Mouse (Mus musculus): Measurements from ENCODE around the gene Ppt2.

DNA sequence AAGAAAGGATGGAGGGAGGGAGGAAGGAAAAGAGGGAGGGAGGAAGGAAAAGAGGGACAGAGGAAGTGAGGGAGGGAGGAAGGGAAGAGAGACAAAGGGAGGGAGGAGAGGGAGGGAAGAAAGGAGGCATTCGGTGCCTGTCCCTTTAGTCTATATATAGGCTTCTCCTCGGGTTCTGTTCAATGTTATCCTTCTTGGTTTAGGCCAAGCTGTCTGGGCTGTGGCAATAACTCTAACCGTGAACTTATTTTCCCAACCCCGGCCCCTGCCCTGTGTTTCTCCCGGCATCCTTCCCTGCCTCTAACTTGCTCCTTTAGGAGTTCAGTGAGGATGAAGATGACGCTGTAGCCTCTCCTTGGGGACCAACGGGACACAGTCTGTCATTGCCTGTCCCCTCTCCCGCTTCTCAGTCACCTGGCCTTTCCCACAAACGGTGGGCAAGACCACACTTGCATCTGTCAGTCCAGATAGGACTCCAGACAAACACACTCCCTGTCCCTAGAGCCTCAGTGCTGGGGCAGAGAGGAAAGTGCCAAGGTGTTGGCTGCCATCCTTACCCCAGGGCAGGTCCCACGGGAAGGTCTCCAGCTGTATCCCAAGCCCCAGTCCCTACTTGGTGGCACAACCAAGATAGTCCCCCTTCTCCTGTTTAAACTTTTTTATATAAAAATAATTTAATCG, 46.4 kb upstream of the Ppt2 start:
- no peak for TF ChIP-seq POLR2A (IDR thresholded peaks at IDR 0.05; ENCODE audit: extremely low read depth, insufficient read depth, low read length)
- TF ChIP-seq CTCF (IDR thresholded peaks at IDR 0.05; ENCODE audit: extremely low read depth, insufficient read depth, low read length): no peak

Measured in cortical plate, adult 2 months (tissue).